Mouse (Mus musculus): ENCODE data around the gene Dyx1c1. TPM values are rescaled to one million over a fixed set of nuclear protein-coding genes. Genes with fewer than 3 reads are reported as not detected.

The Dyx1c1 gene
- total RNA-seq, 2 experiments from 2014 or later = 0.52 TPM; not detected in 1

GRCm38 (mm10) chr9:73019841-73020240, 61.3 kb downstream of the Dyx1c1 start:
- ATAC-seq (replicated peaks; ENCODE audit: poor library complexity, severe bottlenecking) = no peak

DNA sequence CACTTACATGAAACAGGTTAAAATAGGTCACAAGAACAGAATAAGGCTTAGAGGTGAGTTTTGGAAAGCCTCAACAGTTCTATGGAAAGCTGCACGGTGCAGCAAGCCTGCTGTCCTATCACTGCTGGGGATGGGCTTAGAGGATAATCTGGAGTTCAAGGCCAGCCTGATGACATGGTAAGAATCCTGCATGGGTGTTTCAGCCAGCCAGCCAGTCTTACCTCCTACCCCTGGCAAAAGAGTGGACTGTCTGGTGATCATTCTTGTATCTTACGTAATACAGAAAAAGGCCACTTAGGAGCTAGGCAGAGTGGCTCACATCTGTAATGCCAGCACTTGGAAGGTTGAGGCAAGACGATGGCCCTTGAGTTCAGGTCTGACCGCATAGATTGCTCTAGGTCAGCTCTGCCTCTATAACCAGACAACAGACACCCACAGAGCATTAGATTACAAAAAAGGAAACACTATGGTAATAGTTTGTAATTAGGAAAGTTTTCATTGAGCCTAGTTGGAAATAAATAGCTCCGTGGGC, 62.0 kb downstream of the Dyx1c1 start:
- ATAC-seq (replicated peaks; ENCODE audit: poor library complexity, severe bottlenecking) = no peak

Other genes with a start within 250 kb of the Dyx1c1 start
- gene Prtg, start 151.9 kb upstream of the Dyx1c1 start, total RNA-seq (2014; fragmentation: Nextera tagmentation) = 0.17 TPM in 1 of 2 replicates, not detected in the other
- not detected in 2 replicates for gene Prtg, start 151.9 kb upstream of the Dyx1c1 start, total RNA-seq (2017)
- not detected in 2 replicates for gene Pygo1, start 33.1 kb upstream of the Dyx1c1 start, total RNA-seq (2014; fragmentation: Nextera tagmentation)
- not detected in 2 replicates for gene Pygo1, start 33.1 kb upstream of the Dyx1c1 start, total RNA-seq (2017)
- not detected in 2 replicates for gene Gm44503, start 67 bp downstream of the Dyx1c1 start, total RNA-seq (2014; fragmentation: Nextera tagmentation)
- gene Gm44503, start 67 bp downstream of the Dyx1c1 start, total RNA-seq (2017) = 0.21 TPM in 1 of 2 replicates, not detected in the other
- 11.3 and 24.2 TPM in 2 replicates for gene Ccpg1os, start 26.6 kb downstream of the Dyx1c1 start, total RNA-seq (2014; fragmentation: Nextera tagmentation)
- gene Ccpg1os, start 26.6 kb downstream of the Dyx1c1 start, total RNA-seq (2017) = 4.4 and 11.3 TPM in 2 replicates
- gene Ccpg1, start 26.6 kb downstream of the Dyx1c1 start, total RNA-seq (2014; fragmentation: Nextera tagmentation) = 27.1 and 35.0 TPM in 2 replicates
- gene Ccpg1, start 26.6 kb downstream of the Dyx1c1 start, total RNA-seq (2017) = 39.2 and 42.6 TPM in 2 replicates
- 32.5 and 38.2 TPM in 2 replicates for gene Pigb, start 81.6 kb downstream of the Dyx1c1 start, total RNA-seq (2014; fragmentation: Nextera tagmentation)
- 7.3 and 9.1 TPM in 2 replicates for gene Pigb, start 81.6 kb downstream of the Dyx1c1 start, total RNA-seq (2017)
- 92.8 and 93.0 TPM in 2 replicates for gene Rab27a, start 86.1 kb downstream of the Dyx1c1 start, total RNA-seq (2014; fragmentation: Nextera tagmentation)
- 171 and 187 TPM in 2 replicates for gene Rab27a, start 86.1 kb downstream of the Dyx1c1 start, total RNA-seq (2017)
- 1.6 and 7.0 TPM in 2 replicates for gene Khdc3, start 143.1 kb downstream of the Dyx1c1 start, total RNA-seq (2014; fragmentation: Nextera tagmentation)
- 1.8 TPM in 1 of 2 replicates, not detected in the other for gene Khdc3, start 143.1 kb downstream of the Dyx1c1 start, total RNA-seq (2017)
- gene Gm20509, start 143.7 kb downstream of the Dyx1c1 start, total RNA-seq (2014; fragmentation: Nextera tagmentation) = not detected in 2 replicates
- gene Gm20509, start 143.7 kb downstream of the Dyx1c1 start, total RNA-seq (2017) = not detected in 2 replicates
- gene Rsl24d1, start 154.6 kb downstream of the Dyx1c1 start, total RNA-seq (2014; fragmentation: Nextera tagmentation) = 87.9 and 106 TPM in 2 replicates
- gene Rsl24d1, start 154.6 kb downstream of the Dyx1c1 start, total RNA-seq (2017) = 172 and 197 TPM in 2 replicates

Data from granulocyte monocyte progenitor cell, adult 5-6 weeks (primary cell).